Mouse (Mus musculus) neural tube, embryonic 13.5 days (tissue): ENCODE results near the gene Ccdc12. TPM values are rescaled to one million over a fixed set of nuclear protein-coding genes. Genes with fewer than 3 reads are reported as not detected.

ENCODE experiments used
- ATAC-seq: fragments of 200-750 bp; cut with Nextera tagmentation; 2 replicates; pipeline ENCODE4 v1.8.0; 2017; ENCODE audit warnings: low read depth, mild to moderate bottlenecking, moderate TSS enrichment, moderate library complexity
- H3K27ac ChIP-seq: fragments of 300-500 bp; sonication (generic); replicated peaks from 2 replicates; pipeline ENCODE4 v1.5.1; 2015; ENCODE audit warnings: moderate library complexity, mild to moderate bottlenecking, inconsistent platforms
- H3K27me3 ChIP-seq: fragments of 300-500 bp; sonication (generic); 2 replicates; pipeline ENCODE4 v1.6.1; 2015; ENCODE audit warnings: mild to moderate bottlenecking, inconsistent platforms
- H3K36me3 ChIP-seq: fragments of 300-500 bp; sonication (generic); 2 replicates; pipeline ENCODE4 v1.6.1; 2015; ENCODE audit warnings: mild to moderate bottlenecking, inconsistent platforms
- H3K4me1 ChIP-seq: fragments of 300-500 bp; sonication (generic); replicated peaks from 2 replicates; pipeline ENCODE4 v1.6.1; 2015; ENCODE audit warnings: inconsistent platforms
- H3K4me2 ChIP-seq: fragments of 300-500 bp; sonication (generic); 2 replicates; pipeline ENCODE4 v1.6.1; 2015; ENCODE audit warnings: inconsistent platforms, mild to moderate bottlenecking, moderate library complexity
- H3K4me3 ChIP-seq: fragments of 300-500 bp; sonication (generic); 2 replicates; pipeline ENCODE4 v1.5.1; 2015; ENCODE audit warnings: mild to moderate bottlenecking, inconsistent platforms
- H3K9ac ChIP-seq: fragments of 300-500 bp; sonication (generic); 2 replicates; pipeline ENCODE4 v1.6.1; 2015; ENCODE audit warnings: moderate library complexity, mild to moderate bottlenecking, inconsistent platforms
- H3K9me3 ChIP-seq: fragments of 300-500 bp; sonication (generic); 2 replicates; pipeline ENCODE4 v1.6.1; 2016; ENCODE audit warnings: inconsistent platforms
- WGBS: fragments of 180-500 bp; shearing (Covaris S2); methylation state at CpG from one replicate; pipeline ENCODE4 v1.1.7; 2015; 5-methylcytosine and 5-hydroxymethylcytosine counted together
- polyA plus RNA-seq: library from polyadenylated mRNA; unstranded; fragments of >200 nt; fragmentation: Nextera tagmentation; extraction: Ambion mirVana; gene quantifications from 2 replicates; pipeline ENCODE4 v1.2.1, GENCODE M21; 2015

Gene Ccdc12
- polyA plus RNA-seq, 1 experiment from 2014 or later = 118 TPM

DNA sequence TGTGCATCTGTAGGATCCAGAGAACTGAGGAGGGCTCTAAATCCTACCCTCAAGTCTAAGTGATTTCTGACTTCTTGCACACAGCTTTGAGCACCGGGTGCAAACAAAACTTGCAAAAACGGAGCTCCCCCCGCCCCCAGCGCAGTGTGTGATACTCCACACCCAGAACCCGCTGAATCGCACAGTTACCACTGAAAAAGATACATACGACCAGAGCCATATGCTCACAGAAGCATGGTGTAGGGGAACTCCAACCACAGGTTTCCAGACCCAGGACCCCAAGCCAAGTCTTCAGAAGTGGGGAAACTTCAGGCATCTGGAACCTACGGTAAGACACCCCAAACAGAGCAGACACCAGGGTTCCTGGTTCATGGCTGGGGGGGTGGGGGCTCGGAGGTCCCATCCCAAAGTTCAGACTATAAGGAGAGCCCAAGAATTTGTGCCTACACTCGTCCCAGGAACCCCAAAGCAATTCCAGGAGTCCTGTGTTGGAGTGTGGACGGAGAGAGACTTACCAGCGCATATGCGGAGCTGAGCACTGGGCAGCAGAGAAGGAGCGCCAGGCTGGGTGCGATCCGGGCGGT, 85.5 kb downstream of the Ccdc12 start, which contains the start of gene Myl3:
Myl3 (plus strand) TSS at position 151 of the 584 bp plus-strand sequence.
- Histone ChIP-seq H3K27ac (peak within 1 kb of the TSS; percentile 56), H3K4me2 (peak within 1 kb of the TSS; percentile 94), H3K36me3 (no peaks in the 10 kb centered on the region), H3K4me1 (peaks cover 34% of the 10 kb centered on the region), H3K9ac (peak within 1 kb of the TSS; percentile 87), H3K4me3 (peak within 1 kb of the TSS; percentile 69), H3K27me3 (peaks cover 34% of the 10 kb centered on the region), H3K9me3 (no peaks in the 10 kb centered on the region)
- no peak for ATAC-seq
- 4% methylated on average over 17 of the region's 17 CpGs for WGBS

DNA sequence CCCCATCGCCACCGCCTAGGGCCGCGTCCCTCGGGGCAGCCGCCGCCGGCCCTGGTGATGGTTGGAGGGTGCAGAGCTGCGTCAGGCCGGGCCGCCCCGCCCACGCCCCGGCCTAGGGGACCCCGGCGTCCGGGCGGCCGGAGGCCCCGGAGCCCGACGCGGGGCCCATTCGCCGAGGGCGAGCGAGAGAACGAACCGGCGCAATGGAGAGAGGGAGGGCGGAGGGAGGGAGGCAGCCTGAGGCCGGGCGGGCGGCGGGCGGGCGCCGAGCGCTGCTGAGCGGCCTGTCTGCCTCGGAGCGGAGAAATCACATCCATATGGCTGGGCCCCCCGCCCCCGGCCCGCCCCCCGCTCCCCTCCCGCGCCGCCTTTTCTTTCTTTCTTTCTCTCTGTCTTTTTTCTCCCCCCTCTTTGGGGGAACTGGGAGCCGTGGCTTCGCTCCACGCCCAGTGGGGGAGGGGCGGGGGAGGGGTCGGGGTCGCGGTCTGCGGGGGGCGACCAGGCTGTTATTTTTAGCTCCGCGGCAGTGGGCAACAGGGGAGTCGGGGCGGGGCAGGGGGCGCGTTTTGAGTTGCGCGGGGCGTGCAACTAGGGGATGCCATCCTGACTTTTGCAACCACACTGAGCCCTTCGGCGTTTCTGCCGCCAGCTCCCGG, 86.1 kb downstream of the Ccdc12 start:
- Histone ChIP-seq H3K27ac (peak overlapping the region; percentile 56), H3K9ac (peak overlapping the region; percentile 87), H3K36me3 (no peaks in the 10 kb centered on the region), H3K27me3 (peaks cover 34% of the 10 kb centered on the region), H3K9me3 (no peaks in the 10 kb centered on the region), H3K4me1 (peaks cover 27% of the 10 kb centered on the region), H3K4me2 (peak overlapping the region; percentile 94), H3K4me3 (peak overlapping the region; percentile 69)
- WGBS = under 1% methylated on average over 59 of the region's 71 CpGs
- peak; percentile 68 for ATAC-seq

DNA sequence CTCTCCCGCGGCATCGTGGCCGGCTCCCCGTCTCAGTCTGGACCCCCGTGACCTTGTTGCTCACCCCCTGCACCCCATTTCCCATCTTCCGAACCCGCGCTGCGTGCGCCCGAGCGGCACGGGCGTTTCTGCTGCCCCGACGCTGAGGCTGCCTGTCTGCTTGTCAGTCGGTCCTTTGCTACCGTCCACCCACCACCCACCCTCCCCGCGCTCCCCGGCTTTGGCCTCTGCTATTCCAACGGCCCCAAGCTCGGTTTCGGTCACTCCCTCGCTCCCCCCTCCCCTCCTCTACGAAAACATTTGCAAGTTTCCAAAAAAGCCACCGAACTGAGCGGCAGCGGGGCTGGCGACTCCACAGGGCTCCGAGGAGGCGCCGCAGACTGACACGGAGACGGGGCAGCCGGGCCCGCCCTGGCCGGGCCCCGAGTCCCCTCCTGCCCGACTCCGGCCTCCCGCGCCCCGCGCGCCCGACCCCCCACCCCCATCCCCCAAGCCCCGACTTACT, 86.7 kb downstream of the Ccdc12 start:
- Histone ChIP-seq H3K27me3 (peaks cover 34% of the 10 kb centered on the region), H3K36me3 (no peaks in the 10 kb centered on the region), H3K9me3 (no peaks in the 10 kb centered on the region), H3K4me2 (peak overlapping the region; percentile 94), H3K4me1 (peaks cover 26% of the 10 kb centered on the region), H3K4me3 (peak overlapping the region; percentile 69), H3K9ac (peak overlapping the region; percentile 87), H3K27ac (peak overlapping the region; percentile 39)
- under 1% methylated on average over 41 of the region's 49 CpGs for WGBS
- peak; percentile 42 for ATAC-seq

DNA sequence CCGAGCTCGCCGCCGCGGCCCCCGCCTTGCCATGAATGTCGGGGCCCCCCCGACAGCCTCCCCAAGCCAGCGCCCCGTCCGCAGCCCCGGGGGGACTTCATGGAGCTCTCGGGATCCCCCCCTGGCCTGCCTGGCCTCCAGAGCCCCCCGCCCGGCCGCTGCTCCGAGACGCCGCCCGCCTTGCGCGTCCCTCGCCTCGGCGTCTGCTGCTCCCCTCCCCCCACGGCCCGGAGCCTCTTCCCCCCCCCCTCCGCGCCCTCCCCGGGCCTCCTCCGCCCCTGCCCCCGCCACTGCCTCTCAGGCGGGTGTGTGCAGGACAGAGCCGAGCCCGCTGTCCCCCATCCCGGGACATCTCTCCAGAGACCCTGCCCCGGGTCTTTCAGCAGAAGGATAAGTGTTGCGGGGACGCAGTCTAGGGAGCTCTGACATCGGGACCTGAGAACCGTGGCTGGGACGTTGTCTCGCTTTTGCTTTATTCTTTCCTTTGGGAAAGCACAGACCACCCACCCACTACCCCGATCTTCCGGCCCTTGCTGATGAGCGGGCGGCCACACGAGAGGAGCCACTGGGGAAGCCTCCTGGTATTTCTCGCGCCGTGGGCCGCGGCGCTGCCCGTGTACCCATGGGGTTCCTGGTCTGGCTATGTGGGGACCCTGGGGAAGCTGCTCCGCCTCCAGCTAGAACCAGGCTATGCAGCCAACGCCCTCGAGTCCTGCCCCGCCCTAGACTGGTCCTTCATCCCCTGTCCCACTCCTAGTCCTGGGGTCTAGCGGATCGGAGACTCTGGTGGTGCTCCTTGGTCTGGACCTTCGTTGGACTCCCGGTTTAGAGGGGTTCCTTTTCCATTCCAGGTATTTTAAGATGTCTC, 87.4 kb downstream of the Ccdc12 start:
- no peaks in the 10 kb centered on the region for H3K36me3 ChIP-seq
- peak overlapping the region; percentile 87 for H3K9ac ChIP-seq
- peaks cover 26% of the 10 kb centered on the region for H3K4me1 ChIP-seq
- peak overlapping the region; percentile 39; the same call in 1 of the 2 replicates for H3K27ac ChIP-seq
- H3K9me3 ChIP-seq = no peaks in the 10 kb centered on the region
- peaks cover 34% of the 10 kb centered on the region for H3K27me3 ChIP-seq
- peak overlapping the region; percentile 69 for H3K4me3 ChIP-seq
- peak overlapping the region; percentile 94 for H3K4me2 ChIP-seq
- WGBS = 4% methylated on average over 46 of the region's 63 CpGs
- ATAC-seq = peak; percentile 51

DNA sequence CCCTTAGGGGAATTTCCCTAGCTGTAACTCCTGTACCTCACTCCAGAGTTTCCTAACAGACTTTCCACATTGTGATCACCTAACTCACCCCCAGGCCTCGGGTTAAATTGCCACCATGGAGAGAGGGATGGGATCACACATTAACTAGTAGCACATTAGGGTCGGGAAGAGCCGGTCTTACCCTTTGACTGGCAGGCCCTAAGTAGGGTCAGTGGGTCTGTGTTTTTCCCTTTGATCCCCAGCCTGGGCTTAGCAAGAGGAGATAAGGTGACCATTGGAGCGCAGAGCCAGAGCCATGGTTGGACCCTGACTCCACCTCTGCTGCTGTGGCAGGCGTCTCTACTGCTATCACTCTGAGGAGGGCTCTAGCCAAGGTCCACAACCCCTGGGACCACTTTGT, 89.4 kb downstream of the Ccdc12 start:
- Histone ChIP-seq H3K4me3 (no peak overlapping the region), H3K4me1 (peaks cover 22% of the 10 kb centered on the region), H3K27me3 (peaks cover 31% of the 10 kb centered on the region), H3K4me2 (no peak overlapping the region), H3K9me3 (no peaks in the 10 kb centered on the region), H3K36me3 (no peaks in the 10 kb centered on the region), H3K9ac (no peak overlapping the region), H3K27ac (no peak overlapping the region)
- 13% methylated on average over 5 of the region's 5 CpGs for WGBS
- no peak for ATAC-seq

DNA sequence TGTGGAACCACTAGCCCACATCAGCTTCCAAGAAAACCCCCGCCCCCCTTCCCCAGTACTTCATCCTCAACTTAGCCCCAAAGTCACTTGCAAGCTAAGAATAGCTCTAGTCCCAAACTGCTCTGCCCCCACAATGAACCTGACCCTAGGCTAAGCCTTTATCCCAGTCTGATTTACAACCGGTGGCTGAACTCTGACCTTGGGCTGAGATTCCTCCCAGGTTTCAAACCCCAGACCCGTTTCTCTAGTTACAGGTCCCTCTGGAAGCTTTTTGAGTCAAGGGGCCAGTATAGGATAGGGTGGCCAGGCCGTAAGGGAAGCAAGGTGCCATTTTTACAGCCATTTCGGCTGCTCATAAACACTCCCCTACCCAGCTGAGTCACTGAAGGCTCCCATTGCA, 89.9 kb downstream of the Ccdc12 start:
- no peaks in the 10 kb centered on the region for H3K36me3 ChIP-seq
- WGBS = 12% methylated on average over 5 of the region's 5 CpGs
- H3K4me3 ChIP-seq = no peak overlapping the region
- no peak overlapping the region for H3K9ac ChIP-seq
- no peaks in the 10 kb centered on the region for H3K9me3 ChIP-seq
- no peak for ATAC-seq
- H3K4me1 ChIP-seq = peaks cover 18% of the 10 kb centered on the region
- H3K27me3 ChIP-seq = peaks cover 26% of the 10 kb centered on the region
- no peak overlapping the region for H3K27ac ChIP-seq
- no peak overlapping the region for H3K4me2 ChIP-seq

DNA sequence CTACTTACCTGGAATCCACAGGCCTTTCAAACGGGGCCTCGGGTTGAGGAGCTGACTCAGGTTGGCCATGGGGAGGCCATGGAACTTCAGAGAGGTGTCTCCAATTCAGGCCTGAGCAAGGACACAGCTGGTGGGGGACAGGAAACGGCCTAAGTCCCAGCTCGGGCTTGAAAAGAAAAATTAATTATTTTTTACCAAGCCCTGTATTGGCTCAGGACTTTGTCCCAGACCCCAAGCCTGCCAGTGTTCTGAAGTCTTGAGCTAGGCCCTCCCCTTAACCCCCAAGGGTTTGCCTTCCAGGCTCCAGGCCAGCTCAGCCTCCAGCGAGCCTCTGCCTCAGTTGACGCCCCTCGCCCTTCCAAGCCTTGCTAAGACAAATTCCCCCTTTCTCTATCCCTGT, 90.7 kb downstream of the Ccdc12 start, which contains the start of gene Pth1r:
Pth1r (minus strand) TSS at position 185 of the 400 bp plus-strand sequence.
- Histone ChIP-seq H3K9ac (no peak within 1 kb of the TSS), H3K4me1 (peaks cover 11% of the 10 kb centered on the region), H3K9me3 (no peaks in the 10 kb centered on the region), H3K4me2 (no peak within 1 kb of the TSS), H3K4me3 (no peak within 1 kb of the TSS), H3K27ac (no peak within 1 kb of the TSS), H3K27me3 (peaks cover 19% of the 10 kb centered on the region), H3K36me3 (no peaks in the 10 kb centered on the region)
- ATAC-seq = no peak
- WGBS = 53% methylated on average over 7 of the region's 7 CpGs

DNA sequence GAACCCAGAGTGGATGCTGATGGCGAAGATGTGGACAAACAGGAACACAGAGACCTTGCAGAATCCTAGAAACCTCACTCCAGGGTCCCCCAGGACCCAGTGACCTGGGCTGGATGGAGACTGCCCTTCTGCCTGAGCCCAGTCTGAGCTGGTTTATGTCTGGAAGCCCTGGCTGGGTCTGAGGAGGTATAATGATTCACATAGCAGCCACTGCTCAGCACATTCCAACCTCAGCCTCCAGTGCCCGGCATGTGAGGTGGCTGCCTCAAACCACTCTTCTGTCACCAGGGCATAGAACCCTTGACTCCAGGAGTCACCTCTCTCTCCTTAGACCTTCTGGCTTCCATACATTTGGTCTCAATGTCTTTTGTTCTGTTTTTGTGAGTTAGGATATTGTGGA, 92.1 kb downstream of the Ccdc12 start:
- H3K4me1 ChIP-seq = peaks cover 5% of the 10 kb centered on the region; the same call in 1 of the 2 replicates
- peaks cover 18% of the 10 kb centered on the region for H3K27me3 ChIP-seq
- no peak overlapping the region for H3K4me2 ChIP-seq
- no peaks in the 10 kb centered on the region for H3K9me3 ChIP-seq
- WGBS = 82% methylated on average over 2 of the region's 2 CpGs
- no peaks in the 10 kb centered on the region for H3K36me3 ChIP-seq
- no peak overlapping the region for H3K4me3 ChIP-seq
- H3K9ac ChIP-seq = no peak overlapping the region
- H3K27ac ChIP-seq = no peak overlapping the region
- ATAC-seq = no peak

DNA sequence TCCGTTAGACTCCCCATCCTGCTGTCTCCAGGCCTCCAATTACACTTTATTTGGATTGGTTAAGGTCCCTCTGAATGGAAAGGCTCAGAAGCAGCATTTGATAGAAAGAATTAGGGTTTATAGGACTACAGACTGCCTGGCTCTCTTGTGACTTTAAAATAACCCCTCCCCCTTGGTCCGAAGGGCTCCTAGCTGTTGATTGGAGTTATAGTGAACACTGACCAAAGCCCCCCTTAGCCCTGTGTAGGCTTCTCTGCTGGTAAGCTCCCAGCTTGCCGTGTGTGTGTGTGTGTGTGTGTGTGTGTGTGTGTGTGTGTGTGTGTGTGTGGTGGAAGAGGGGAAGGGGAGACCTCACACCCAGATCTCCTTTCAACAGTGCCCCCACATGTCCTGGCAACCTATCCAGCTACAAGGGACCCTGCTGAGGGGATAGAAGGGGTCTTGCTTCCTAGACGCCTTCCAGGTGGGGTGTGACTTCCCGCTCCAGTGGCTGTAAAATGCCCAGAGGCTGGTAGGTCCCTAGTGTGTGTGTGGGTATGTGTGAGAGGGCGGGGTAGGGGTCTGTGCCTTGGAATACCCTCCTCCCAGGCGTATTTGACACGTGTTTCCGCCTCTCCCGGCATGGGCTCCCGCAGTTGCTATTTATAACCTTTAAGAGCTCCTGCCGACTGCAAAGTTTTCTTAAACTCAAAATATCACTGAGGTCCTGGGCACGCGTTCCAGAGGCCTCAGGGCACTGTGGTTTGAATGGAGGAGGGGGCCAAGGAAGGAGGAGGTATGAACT, 94.3 kb downstream of the Ccdc12 start:
- H3K9me3 ChIP-seq = no peaks in the 10 kb centered on the region
- H3K4me3 ChIP-seq = no peak overlapping the region
- H3K4me1 ChIP-seq = peaks cover 5% of the 10 kb centered on the region; the same call in 1 of the 2 replicates
- WGBS = 37% methylated on average over 14 of the region's 14 CpGs
- peaks cover under 1% of the 10 kb centered on the region; the same call in 1 of the 2 replicates for H3K27me3 ChIP-seq
- H3K36me3 ChIP-seq = no peaks in the 10 kb centered on the region
- ATAC-seq = no peak
- H3K9ac ChIP-seq = no peak overlapping the region
- H3K4me2 ChIP-seq = no peak overlapping the region
- no peak overlapping the region for H3K27ac ChIP-seq

DNA sequence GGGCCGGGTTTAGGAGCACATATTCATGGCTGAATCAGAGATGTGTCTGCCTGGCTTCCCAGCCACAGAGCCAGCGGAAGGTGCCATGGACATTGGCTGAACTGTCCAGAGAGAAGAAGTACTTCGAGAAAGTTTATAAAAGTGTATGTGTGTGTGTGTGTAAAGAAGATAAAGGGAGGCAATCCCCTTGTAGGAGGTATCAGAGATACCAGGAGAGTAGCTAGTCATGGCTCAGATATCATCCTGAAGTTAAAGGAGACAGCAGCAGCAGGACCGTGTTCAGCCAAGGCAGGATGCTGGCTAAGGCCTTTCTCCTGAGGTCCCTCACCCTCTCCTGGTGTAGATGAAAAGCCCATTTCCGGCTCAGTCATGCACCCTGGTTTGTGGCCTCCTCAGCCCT, 95.1 kb downstream of the Ccdc12 start:
- peaks cover 1% of the 10 kb centered on the region; the same call in 1 of the 2 replicates for H3K4me1 ChIP-seq
- H3K27ac ChIP-seq = no peak overlapping the region
- no peak for ATAC-seq
- H3K4me2 ChIP-seq = no peak overlapping the region
- H3K4me3 ChIP-seq = no peak overlapping the region
- H3K36me3 ChIP-seq = no peaks in the 10 kb centered on the region
- WGBS = 80% methylated on average over 5 of the region's 5 CpGs
- no peaks in the 10 kb centered on the region; the same call in 1 of the 2 replicates for H3K27me3 ChIP-seq
- no peak overlapping the region for H3K9ac ChIP-seq
- no peaks in the 10 kb centered on the region for H3K9me3 ChIP-seq

DNA sequence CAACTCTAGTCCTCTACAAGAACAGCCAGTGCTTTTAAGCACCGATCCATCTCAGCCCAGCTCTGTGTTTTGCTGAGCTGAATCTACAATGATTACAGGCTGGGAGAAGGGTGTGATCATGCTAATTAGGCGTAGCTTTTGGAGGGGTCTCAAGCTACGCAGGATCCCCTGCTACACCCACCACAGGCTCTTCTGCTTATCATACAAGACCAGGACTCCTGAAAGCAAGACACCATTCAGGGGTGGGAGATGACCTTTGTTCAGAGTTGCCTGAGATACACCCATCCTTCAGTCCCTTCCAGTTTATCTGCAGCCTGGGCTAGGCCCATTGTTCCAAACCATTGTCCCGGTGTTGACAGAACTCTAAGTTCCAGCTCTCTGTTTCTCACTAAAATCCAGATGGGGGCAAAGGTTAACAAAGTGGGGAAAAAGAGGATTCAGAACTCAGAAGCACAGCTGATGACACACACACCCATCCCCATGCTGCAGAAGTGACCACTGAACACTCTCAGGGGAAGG, 96.7 kb downstream of the Ccdc12 start:
- no peak overlapping the region for H3K4me3 ChIP-seq
- no peak for ATAC-seq
- H3K27ac ChIP-seq = no peak overlapping the region
- no peaks in the 10 kb centered on the region for H3K36me3 ChIP-seq
- 78% methylated on average over 4 of the region's 4 CpGs for WGBS
- no peak overlapping the region for H3K4me2 ChIP-seq
- H3K27me3 ChIP-seq = no peaks in the 10 kb centered on the region; the same call in 1 of the 2 replicates
- H3K9me3 ChIP-seq = no peaks in the 10 kb centered on the region
- H3K9ac ChIP-seq = no peak overlapping the region
- no peaks in the 10 kb centered on the region for H3K4me1 ChIP-seq
